Mouse (Mus musculus): ENCODE measurements around the gene Rassf1.

Rassf1 gene

GRCm38 (mm10) chr9:107580501-107581317 lies 29.4 kb downstream of the Rassf1 start, which contains the start of gene Hyal3:
TSS of gene Hyal3 (plus strand) at chr9:107580818.
- no peak for TF ChIP-seq GATA4 (IDR thresholded peaks at IDR 0.05; ENCODE audit: insufficient replicate concordance, low read length)

GRCm38 (mm10) chr9:107581584-107581983 lies 30.2 kb downstream of the Rassf1 start:
- TF ChIP-seq GATA4 (IDR thresholded peaks at IDR 0.05; ENCODE audit: insufficient replicate concordance, low read length), result no peak

DNA sequence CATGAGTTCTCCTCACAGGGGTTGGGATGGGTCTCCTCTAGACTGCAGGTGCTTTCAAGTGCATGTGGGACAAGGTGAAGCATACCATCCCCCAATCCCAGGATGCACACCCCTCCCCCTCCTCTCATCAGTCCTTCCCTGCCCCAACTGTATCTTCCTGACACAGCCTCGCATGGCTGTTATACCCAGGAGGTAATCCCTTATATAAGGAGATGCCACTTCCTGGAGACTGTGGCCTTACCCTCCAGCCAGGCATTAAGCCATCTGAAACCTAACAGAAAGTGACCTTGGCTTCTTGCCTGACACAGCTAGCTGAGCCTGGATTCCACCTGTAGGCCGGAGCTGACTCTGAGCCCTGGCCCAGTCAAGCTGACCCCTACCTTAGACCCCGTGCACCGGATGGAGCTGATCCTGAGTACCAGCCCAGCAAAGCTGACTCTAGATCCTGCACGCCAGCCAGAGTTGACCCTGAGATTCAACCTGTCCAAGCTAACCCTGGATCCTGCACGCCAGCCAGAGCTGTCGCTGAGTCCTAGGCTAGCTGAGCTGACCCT lies 31.2 kb downstream of the Rassf1 start:
- TF ChIP-seq GATA4 (IDR thresholded peaks at IDR 0.05; ENCODE audit: insufficient replicate concordance, low read length), result no peak

DNA sequence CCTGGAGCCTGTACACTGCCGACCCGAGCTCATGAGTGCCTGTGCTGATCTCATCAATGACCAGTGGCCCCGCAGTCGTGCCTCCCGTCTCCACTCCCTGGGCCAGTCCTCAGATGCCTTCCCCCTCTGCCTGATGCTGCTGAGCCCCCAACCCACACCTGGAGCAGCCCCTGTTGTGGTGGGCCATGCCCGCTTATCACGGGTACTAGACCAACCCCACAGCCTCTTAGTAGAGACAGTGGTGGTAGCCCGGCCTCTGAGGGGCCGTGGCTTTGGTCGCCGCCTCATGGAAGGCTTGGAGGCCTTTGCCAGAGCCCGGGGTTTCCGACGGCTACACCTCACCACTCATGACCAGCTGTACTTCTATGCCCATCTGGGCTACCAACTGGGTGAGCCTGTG lies 31.8 kb downstream of the Rassf1 start:
- TF ChIP-seq GATA4 (IDR thresholded peaks at IDR 0.05; ENCODE audit: insufficient replicate concordance, low read length), result no peak

DNA sequence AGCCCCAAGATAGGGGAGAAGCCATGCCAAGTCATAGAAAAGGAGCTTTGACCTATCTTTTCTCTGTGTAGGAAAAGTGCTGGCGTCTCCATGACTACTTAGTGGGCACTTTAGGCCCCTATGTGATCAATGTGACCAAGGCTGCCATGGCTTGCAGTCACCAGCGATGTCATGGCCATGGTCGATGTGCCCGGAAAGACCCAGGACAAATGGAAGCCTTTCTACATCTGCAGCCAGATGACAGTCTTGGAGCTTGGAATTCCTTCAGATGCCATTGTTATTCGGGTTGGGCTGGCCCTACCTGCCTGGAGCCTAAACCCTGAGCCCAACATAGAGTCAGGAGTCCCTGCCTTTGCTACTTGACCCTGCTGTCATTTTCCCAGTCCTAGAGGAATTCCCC lies 35.1 kb downstream of the Rassf1 start:
- TF ChIP-seq GATA4 (IDR thresholded peaks at IDR 0.05; ENCODE audit: insufficient replicate concordance, low read length), result no peak

DNA sequence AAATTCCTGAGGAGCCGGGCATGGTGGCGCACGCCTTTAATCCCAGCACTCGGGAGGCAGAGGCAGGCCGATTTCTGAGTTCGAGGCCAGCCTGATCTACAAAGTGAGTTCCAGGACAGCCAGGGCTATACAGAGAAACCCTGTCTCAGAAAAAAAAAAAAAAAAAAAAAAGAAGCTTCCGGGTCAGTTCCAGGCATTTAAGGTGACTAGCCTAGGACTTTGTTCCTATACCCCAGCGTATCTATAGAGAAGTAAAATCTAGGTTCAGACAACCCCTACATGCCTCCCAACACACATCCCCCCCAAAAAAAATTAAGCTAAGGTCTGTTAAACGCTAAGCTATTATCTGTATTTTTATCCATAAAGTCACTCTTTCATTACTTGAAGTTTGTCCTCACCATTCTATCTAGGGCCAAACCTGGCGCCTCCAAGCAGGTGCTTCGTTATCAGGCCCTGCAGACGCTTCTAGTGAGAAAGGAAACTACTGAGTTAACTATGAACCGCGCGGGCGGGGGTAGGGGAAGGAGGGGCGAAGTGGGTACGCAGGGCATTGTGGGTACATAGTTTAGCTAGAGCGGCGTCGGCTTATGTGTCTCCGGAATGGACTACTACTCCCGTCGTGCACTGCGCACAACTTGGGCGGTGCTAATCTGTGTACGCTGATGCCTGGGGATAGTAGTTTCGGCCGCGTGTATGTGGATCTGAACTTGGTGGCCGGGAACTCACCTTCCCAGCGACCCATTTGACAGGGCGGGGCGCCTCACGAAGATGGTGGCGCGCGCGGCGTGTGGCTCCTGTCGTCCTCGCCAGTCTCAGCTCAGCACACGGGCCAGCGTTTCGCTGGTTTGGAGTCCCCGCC lies 35.8 kb downstream of the Rassf1 start, which contains the start of gene Ifrd2:
Gene Ifrd2 (plus strand): TSS at position 669 of the 859 bp plus-strand sequence.
- peak; percentile 86; the same call in 1 of the 2 replicates for TF ChIP-seq GATA4 (IDR thresholded peaks at IDR 0.05; ENCODE audit: insufficient replicate concordance, low read length)

GRCm38 (mm10) chr9:107587833-107588639 lies 36.7 kb downstream of the Rassf1 start:
- TF ChIP-seq GATA4 (IDR thresholded peaks at IDR 0.05; ENCODE audit: insufficient replicate concordance, low read length), result peak; percentile 37; the same call in 1 of the 2 replicates

DNA sequence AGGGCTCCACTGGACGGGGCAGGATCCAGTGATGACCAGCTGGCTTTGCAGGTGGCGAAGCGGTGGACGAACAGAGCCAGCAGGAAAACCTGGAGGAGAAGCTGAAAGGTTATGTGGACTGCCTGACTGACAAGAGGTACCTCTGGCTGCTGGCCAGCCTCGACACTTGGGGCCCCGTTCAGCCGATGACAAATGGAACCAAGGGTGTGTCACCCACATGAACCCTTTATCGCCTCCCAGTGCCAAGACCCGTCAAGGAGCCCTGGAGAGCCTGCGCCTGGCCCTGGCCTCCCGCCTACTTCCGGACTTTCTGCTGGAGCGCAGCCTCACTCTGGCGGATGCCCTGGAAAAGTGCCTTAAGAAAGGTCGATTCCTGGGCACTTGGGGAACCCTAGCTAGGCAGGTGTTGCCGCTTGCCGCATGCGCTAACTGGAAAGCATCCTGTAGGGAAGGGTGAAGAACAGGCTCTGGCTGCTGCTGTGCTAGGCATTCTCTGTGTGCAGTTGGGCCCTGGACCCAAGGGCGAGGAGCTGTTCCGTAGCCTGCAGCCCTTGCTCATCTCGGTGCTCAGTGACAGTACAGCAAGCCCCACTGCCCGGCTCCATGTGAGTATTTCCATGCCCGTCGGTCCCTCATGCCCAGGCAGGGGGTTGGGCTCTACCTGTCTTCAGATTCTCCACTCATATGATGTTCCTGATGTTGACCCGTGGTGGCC lies 38.9 kb downstream of the Rassf1 start:
- TF ChIP-seq GATA4 (IDR thresholded peaks at IDR 0.05; ENCODE audit: insufficient replicate concordance, low read length), result no peak

DNA sequence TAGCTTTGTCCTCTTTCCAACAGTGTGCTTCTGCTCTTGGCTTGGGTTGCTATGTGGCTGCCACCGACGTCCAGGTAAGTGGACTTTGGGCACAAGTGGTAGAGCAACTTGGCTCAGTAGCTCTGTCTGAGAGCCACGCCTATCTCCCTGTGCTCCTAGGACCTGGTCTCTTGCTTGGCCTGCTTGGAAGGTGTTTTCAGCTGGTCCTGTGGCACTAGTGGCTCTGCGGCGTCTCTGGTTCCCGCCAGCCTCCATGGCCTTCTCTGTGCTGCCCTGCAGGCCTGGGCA lies 39.4 kb downstream of the Rassf1 start:
- no peak for TF ChIP-seq GATA4 (IDR thresholded peaks at IDR 0.05; ENCODE audit: insufficient replicate concordance, low read length)

DNA sequence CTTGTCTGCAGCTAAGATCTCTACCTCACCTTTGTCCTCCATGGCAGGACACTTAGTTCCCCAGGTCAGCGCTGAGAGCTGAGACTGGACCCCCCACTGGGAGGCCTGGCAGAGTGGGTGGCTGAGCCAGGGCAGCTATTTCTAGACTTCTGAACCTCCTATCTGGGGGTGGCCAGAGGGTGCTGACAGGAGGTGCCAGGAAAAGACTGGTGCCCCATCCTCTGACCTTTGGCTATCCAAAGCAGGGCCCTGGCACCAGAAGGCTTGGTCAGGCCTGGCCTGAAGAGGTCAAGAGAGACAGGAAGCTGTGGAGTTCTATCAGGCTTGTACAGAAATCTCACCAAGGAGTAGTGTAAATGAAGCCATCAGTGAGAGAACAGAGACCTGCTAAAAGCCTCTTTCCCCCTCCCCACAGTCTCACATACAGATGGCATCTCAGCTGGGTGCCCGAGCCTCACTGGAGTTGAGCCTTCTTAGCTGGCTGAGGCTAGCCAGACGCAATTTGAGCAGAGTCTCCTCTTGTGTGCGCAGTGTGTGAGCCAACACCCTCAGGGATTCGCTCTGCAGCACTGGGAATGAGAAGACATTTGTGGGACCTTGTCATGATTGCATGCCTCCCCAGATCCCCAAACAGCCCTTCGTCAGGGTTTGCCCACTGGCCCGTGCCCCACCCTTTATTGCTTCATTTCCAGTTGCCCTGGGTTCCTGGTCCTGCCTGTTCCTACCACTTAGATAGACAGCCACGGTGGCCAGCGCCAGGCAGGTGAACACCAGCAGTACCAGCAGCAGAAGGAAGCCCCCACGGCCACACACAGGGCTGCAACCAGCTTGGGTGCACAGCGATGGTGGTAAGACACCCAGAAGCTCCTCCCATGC lies 42.0 kb downstream of the Rassf1 start:
- TF ChIP-seq GATA4 (IDR thresholded peaks at IDR 0.05; ENCODE audit: insufficient replicate concordance, low read length), result no peak

DNA sequence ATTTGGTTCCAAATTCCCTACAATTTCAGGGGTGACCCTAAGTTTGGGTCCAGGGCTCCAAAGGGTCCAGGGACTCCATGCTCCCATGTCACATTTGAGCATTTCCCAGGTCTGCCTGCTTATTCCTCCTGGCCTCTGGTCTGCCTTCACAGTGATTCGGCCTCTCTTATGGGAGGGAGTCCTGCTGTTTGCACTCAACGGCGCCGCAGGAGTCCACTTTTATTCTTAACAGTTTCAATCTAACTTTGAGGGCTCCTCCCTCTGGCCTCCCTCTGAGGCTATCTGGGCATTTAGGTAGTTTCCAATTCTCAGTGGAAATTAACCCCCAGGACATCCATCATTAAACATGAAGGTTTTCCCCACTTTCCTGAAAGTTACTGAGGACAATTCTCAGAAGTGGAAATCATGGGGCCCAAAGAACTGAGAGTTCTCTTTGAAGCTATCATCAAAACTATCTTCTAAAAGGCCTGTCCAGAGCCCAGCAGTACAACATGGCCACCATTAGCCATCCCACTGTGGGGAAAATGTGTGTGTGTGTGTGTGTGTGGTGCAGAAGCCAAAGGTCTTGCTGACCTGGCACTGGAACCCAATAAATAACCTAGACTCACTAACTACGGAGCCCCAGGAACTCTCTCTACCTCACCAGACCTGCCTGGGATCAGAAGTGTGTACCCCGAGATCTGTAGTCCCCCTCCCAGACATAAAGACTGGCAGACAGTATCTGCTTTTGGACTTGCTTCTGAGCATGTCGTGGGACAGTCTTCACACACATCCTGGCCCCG lies 43.1 kb downstream of the Rassf1 start:
- no peak for TF ChIP-seq GATA4 (IDR thresholded peaks at IDR 0.05; ENCODE audit: insufficient replicate concordance, low read length)

All from liver, adult (tissue).